Mouse (Mus musculus) R1 (cell line): ENCODE measurements around the gene Nek9.

ENCODE experiments used
- DNase-seq: peaks from one replicate; pipeline ENCODE4 v3.0.0-alpha.2; 2018; ENCODE audit warnings: low read depth, low spot score

Gene Nek9

DNA sequence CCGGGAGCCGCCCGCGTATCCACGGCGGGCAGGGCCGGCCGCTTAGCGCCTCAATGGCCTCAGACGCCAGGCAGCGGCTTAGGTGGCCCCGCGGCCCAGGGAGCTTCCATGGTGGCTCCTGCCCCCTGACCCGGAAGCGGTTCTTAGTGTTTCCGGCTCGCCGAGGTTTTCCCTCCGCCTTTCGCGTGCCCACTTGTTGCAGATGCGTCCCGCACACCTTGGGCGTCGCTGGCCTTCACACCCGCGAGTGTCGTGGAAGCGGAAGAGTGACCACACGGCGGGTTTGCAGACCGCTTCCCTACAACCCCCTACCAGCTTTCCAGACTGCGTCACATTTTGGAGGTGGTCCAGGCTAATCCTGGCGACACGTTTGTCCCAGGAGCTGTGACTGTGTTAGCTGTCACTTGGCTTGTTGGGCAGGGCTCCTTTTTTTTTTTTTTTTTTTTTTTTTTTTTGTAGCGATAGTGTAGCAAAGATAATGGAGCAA lies at the start of gene Nek9:
Nek9 (minus strand) TSS at position 120 of the 487 bp plus-strand sequence.
- peak; percentile 95 for DNase-seq

DNA sequence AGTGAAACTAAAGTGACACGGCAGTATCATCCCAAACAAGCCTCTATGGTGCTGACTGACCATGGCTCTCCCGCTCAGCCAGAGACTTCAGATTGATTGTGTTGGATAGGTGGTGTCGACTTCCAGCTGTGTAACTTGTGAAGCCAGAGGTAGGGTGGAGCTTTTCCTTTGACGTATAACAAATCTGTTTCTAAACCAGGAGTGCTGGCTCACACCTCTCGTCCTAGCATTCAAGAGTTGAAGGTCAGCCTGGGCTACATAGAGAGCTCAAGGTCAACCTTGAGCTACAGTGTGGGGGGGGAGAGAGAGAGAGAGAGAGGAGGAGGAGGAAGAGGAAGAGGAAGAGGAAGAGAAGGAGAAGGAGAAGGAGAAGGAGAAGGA lies 46.8 kb upstream of the Nek9 start:
- peak; percentile 51 for DNase-seq

DNA sequence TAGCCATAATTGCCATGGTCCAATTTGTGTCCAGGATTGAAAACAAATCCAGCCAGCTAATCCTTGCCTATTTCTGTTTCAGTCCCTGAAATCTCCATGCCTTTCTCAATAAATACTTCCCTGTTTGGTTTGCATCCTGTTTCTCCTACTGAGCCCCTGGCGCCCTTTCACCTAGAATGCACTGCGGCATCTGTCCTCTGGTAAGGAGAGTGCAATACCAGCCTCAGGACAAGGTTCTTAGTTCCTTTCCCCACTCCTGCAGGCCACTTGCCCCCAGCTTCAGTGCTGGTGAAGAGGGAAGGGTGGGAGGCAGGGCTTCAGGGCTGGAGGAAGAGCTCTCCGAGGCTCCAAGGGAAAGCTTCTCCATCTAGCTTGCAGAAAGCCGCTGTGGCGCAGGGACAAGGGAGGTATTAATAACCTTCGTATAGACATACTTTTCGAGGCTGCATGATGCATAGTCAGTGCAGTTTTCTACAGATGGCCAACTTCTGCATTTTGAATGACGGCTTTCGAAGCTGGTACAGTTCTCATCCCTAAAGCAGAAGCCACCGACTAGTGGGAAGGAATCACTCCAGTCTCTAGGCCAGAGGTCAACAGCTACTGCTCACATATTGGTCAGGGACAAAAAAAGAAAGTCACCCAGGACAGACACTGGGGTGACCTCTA lies 46.3 kb upstream of the Nek9 start:
- no peak for DNase-seq

DNA sequence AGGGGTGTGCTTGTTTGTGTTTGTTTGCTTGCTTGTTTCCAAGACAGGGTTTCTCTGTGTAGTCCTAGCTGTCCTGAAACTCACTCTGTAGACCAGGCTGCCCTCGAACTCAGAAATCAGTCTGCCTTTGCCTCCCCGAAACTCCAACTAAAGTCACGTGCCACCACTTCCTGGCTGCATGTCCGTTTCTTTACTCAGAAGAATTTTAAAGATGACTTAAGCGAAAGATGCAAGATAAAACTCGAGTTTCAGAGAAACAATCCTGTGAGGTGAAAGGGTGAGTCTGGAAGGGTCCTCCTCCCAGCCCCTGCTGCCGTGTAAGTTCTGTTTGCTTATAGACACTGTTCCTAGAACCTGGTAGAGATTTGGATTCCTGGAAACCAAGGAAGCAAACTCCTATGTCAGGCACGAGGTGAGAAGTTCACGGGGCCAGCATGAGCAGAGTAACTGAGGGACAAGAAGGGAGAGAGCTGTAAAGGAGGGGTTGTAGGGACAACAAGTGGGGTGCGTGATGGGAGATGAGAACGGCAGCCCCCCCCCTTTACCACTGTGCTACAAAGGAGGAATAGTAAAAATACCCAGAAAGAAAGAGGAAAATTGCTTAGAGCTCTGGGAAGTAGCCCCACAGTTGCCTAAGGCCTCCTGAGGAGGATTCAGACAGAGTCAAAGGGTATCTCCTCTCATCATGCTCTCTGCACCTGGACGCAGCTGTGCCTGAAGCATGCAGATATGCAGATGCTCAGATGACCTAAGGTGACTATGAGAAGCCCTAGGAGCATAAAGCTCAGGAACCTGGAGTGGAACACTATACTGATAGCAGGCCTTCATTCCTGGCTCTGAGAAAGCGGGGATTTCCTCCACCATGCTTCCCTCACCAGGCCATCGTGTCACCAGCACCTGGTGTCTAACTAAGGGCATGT lies 43.9 kb upstream of the Nek9 start:
- DNase-seq: no peak

GRCm38 (mm10) chr12:85381570-85381969 lies 42.4 kb upstream of the Nek9 start:
- no peak for DNase-seq

GRCm38 (mm10) chr12:85380942-85381341 lies 41.8 kb upstream of the Nek9 start:
- peak; percentile 76 for DNase-seq

- DNase-seq: no peak
Measured at GRCm38 (mm10) chr12:85380308-85380707, 41.1 kb upstream of the Nek9 start.

- DNase-seq: no peak
Measured at GRCm38 (mm10) chr12:85378271-85378670, 39.1 kb upstream of the Nek9 start.

GRCm38 (mm10) chr12:85374561-85375272 lies 35.6 kb upstream of the Nek9 start, which contains the start of gene Tmed10:
Gene Tmed10, minus strand, starts transcription at chr12:85374847.
- DNase-seq: peak; percentile 98

- DNase-seq: peak; percentile 71
Measured at GRCm38 (mm10) chr12:85373591-85374560, 34.7 kb upstream of the Nek9 start.

- DNase-seq: no peak
Measured at GRCm38 (mm10) chr12:85372068-85372665, 33.0 kb upstream of the Nek9 start.

- peak; percentile 82 for DNase-seq
Measured at GRCm38 (mm10) chr12:85368441-85369063, 29.4 kb upstream of the Nek9 start.

- no peak for DNase-seq
Measured at GRCm38 (mm10) chr12:85366271-85366670, 27.1 kb upstream of the Nek9 start.

GRCm38 (mm10) chr12:85362510-85362909 lies 23.3 kb upstream of the Nek9 start:
- no peak for DNase-seq

- no peak for DNase-seq
Measured at GRCm38 (mm10) chr12:85361580-85361979, 22.4 kb upstream of the Nek9 start.

GRCm38 (mm10) chr12:85361165-85361564 lies 22.0 kb upstream of the Nek9 start:
- DNase-seq: no peak

DNA sequence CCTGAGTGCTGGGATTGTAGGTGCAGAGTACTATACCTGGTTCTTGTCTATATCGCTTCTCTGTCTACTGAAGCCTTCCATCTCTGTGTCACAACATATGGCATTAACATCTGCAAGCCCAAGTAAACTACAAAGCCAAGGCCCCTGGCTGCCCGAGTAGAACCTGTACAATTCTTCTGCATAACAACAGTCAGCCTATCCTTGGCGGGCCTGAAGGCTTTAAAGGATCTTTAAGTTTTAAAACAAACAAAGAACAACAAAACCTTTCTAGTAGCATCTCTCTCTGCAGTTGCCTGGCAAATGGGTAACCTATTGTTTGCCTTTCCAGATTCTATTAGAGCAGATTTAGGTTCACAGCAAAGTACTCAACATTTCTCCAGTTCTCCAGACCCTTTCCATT lies 14.9 kb upstream of the Nek9 start:
- DNase-seq: peak; percentile 64

DNA sequence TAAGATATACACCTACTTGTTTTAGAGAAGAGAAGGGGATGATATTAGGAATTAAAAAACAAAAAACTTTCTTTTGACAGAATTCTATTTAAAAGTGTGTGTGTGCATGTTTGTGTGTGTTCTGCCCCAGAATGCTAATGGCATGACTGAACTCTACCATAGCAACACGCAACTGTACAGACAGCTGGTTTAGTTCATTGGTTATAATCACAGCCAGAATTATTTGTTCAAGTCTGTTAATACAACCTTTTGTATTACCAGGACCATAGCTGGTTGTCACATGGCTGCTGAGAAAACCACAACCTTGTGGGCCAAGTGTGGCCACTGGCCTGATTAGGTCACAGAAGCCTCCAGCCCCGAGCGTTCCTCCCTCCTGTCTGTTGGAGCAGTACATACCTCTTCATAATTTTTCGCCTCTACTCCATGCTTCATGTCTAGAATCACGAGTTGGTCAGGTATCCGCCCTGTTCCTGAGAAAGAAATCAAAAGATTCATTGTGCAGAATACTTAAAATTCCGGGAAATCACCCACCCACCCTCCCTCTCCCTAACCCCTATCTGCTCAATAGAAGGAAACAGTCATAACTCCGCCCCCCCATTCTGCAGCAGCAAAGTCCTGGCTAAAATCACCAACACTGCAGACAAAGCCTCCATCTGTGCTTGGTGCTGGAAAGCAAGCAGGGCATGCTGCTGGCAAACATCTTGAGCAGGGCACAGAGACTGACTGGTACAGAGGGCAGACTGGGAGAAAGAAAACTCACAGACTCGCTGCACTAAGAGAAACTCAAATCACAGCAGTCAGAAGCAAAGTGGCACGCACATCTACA lies 11.5 kb upstream of the Nek9 start:
- DNase-seq: no peak

- DNase-seq: no peak
Measured at GRCm38 (mm10) chr12:85348338-85348737, 9.2 kb upstream of the Nek9 start.
